Mouse (Mus musculus) c-Kit-negative CD71-positive TER-119-positive erythroid progenitor cells, embryonic 14.5 days (primary cell): ENCODE results near the gene Olfr250.
"Not testable (repeated sequence)": the region's sequence is repeated elsewhere in the genome, so short reads cannot be mapped to it uniquely, and the experiment has no call there.

Source experiments
- DNase-seq: peaks from one replicate; pipeline ENCODE4 v3.0.0-alpha.2; 2013; ENCODE audit warnings: low read depth, low spot score

Olfr250 gene

DNA sequence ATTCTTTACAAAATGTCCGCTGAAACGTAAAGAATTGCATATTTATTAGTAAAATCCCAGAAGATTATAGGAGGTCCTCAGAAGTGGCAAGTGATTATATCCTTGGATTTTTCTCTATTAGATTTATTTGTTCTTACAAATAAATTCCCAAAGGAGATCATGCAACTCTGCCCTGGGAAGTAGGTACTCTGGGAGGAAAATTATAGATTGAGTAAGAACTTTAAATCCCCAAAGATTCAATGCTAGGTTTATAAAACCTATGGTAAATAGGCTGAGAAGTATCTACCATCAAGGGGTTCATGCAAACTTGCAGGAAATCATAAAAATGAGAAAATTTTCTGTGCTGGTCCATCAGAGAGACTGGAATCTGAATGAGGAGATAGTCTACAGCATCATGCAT is at the start of gene Olfr250:
Gene Olfr250, plus strand, starts transcription at position 301 of the 400 bp plus-strand sequence.
- DNase-seq = no peak

- no peak for DNase-seq
These were observed 37.9 kb upstream of the Olfr250 start, which contains the start of gene Olfr25 for GRCm38 (mm10) chr9:38328760-38329159. Gene Olfr25 (plus strand): TSS chr9:38329060.

GRCm38 (mm10) chr9:38348111-38348510 is 18.6 kb upstream of the Olfr250 start, which contains the start of gene Olfr898:
Gene Olfr898 (plus strand): TSS chr9:38348411.
- DNase-seq = no peak

GRCm38 (mm10) chr9:38376786-38377185 is 10.1 kb downstream of the Olfr250 start, which contains the start of gene Olfr251:
Gene Olfr251 (plus strand): TSS chr9:38377086.
- no peak for DNase-seq

GRCm38 (mm10) chr9:38401398-38401797 is 34.7 kb downstream of the Olfr250 start, which contains the start of gene Olfr147:
Gene Olfr147 (plus strand): TSS chr9:38401698.
- no peak for DNase-seq

- not testable (repeated sequence) for DNase-seq
These were observed 40.8 kb downstream of the Olfr250 start for GRCm38 (mm10) chr9:38407502-38407901.

- DNase-seq = not testable (repeated sequence)
These were observed 46.8 kb downstream of the Olfr250 start for GRCm38 (mm10) chr9:38413502-38413901.
